Mouse (Mus musculus): ENCODE measurements around the gene Ttll9.
A peak's percentile ranks its signal among the peaks of the same experiment; 100 is the strongest.

Gene Ttll9

DNA sequence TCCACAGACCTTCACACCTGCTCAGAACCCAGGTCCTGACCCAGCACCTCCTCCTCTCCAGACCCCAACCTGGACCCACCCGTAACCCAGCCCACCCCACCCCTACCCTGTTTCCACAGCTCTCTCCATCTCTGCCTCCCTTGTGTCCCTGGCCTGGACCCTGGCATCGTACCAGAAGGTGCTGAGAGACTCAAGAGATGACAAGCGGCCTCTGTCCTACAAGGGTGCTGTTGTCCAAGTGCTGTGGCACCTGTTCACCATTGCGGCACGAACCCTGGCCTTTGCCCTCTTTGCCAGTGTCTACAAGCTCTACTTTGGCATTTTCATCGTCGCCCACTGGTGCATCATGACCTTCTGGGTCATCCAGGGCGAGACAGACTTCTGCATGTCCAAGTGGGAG, 91.6 kb downstream of the Ttll9 start:
- peaks cover 86% of the 10 kb centered on the region for H3K27me3 ChIP-seq (ENCODE audit: insufficient read depth, low read length)
- no peak for TF ChIP-seq CTCF (conservative IDR thresholded peaks at IDR 0.05; ENCODE audit: low read length)
- TF ChIP-seq POU5F1 (IDR thresholded peaks at IDR 0.05; ENCODE audit: borderline replicate concordance, low read length), result no peak
- no peak for TF ChIP-seq NANOG (IDR thresholded peaks at IDR 0.05; ENCODE audit: borderline replicate concordance, low read length)
- peak overlapping the region; percentile 67; the same call in 1 of the 2 replicates for H3K4me3 ChIP-seq (replicated peaks; ENCODE audit: low read length)
- peaks cover 40% of the 10 kb centered on the region for H3K4me1 ChIP-seq (replicated peaks; ENCODE audit: low read depth, low read length)
- H3K36me3 ChIP-seq (ENCODE audit: insufficient read depth, low read length), result no peaks in the 10 kb centered on the region
- H3K9me3 ChIP-seq (ENCODE audit: low read length), result no peaks in the 10 kb centered on the region

DNA sequence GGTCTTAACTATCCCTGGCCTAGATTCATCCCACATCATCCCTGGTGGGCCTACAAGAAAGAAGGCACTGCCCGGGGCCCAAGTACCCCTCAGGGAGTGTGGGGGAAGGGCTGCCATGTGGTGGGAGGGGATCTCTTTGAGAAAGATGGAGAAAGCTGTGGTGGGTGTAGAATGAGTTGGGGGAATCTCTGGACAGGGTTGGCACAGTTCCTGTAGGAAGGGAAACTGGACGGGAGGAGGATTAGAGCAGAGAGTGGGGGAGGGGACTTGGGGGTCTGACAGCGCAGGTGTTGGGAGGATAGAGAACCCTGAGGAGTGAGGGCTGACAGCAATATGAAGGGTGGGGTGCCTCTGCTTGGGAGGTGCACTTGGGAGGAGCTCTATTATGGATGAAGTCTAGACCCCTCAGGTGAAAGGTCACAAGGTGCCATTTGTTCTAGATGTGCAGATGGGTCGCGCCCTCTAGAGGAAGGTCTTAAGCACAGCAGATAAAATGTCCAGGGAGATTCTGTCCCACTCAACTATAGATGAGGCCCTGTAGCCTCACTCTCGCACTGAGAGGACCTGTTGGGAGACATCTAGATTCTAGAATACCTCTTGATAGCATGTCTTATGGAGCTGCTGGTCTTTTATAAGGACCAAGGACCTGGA, 93.1 kb downstream of the Ttll9 start:
- TF ChIP-seq POU5F1 (IDR thresholded peaks at IDR 0.05; ENCODE audit: borderline replicate concordance, low read length) (no peak), CTCF (conservative IDR thresholded peaks at IDR 0.05; ENCODE audit: low read length) (peak; percentile 66), NANOG (IDR thresholded peaks at IDR 0.05; ENCODE audit: borderline replicate concordance, low read length) (no peak)
- peaks cover 79% of the 10 kb centered on the region for H3K27me3 ChIP-seq (ENCODE audit: insufficient read depth, low read length)
- peaks cover 41% of the 10 kb centered on the region for H3K4me1 ChIP-seq (replicated peaks; ENCODE audit: low read depth, low read length)
- no peak overlapping the region for H3K4me3 ChIP-seq (replicated peaks; ENCODE audit: low read length)
- H3K36me3 ChIP-seq (ENCODE audit: insufficient read depth, low read length), result no peaks in the 10 kb centered on the region
- H3K9me3 ChIP-seq (ENCODE audit: low read length), result no peaks in the 10 kb centered on the region

Data from E14TG2a.4 (cell line).